Mouse (Mus musculus) forebrain, embryonic 12.5 days (tissue): ENCODE results near the gene Cdca4. TPM values are rescaled to one million over a fixed set of nuclear protein-coding genes. Genes with fewer than 3 reads are reported as not detected.
"Not testable (repeated sequence)": the region's sequence is repeated elsewhere in the genome, so short reads cannot be mapped to it uniquely, and the experiment has no call there.

ENCODE experiments used
- ATAC-seq: fragments of 200-750 bp; cut with Nextera tagmentation; 2 replicates; pipeline ENCODE4 v1.8.0; 2017; ENCODE audit warnings: moderate TSS enrichment; ENCODE audit not compliant: low FRiP score
- H3K27ac ChIP-seq: fragments of 300-500 bp; sonication (generic); 2 replicates; pipeline ENCODE4 v1.5.1; 2016; ENCODE audit warnings: mild to moderate bottlenecking
- H3K27me3 ChIP-seq: fragments of 300-500 bp; sonication (generic); 2 replicates; pipeline ENCODE4 v1.6.1; 2016; ENCODE audit warnings: mild to moderate bottlenecking
- H3K36me3 ChIP-seq: fragments of 300-500 bp; sonication (generic); replicated peaks from 2 replicates; pipeline ENCODE4 v1.6.1; 2016; ENCODE audit warnings: mild to moderate bottlenecking
- H3K4me1 ChIP-seq: fragments of 300-500 bp; sonication (generic); 2 replicates; pipeline ENCODE4 v1.6.1; 2016
- H3K4me2 ChIP-seq: fragments of 300-500 bp; sonication (generic); 2 replicates; pipeline ENCODE4 v1.6.1; 2016; ENCODE audit warnings: mild to moderate bottlenecking, moderate library complexity
- H3K4me3 ChIP-seq: fragments of 300-500 bp; sonication (generic); replicated peaks from 2 replicates; pipeline ENCODE4 v1.5.1; 2016; ENCODE audit warnings: mild to moderate bottlenecking
- H3K9ac ChIP-seq: fragments of 300-500 bp; sonication (generic); 2 replicates; pipeline ENCODE4 v1.6.1; 2016; ENCODE audit warnings: mild to moderate bottlenecking
- H3K9me3 ChIP-seq: fragments of 300-500 bp; sonication (generic); 2 replicates; pipeline ENCODE4 v1.6.1; 2016
- WGBS: fragments of 180-500 bp; shearing (Covaris S2); methylation state at CpG from one replicate; pipeline ENCODE4 v1.1.7; 2016; 5-methylcytosine and 5-hydroxymethylcytosine counted together
- polyA plus RNA-seq: library from polyadenylated mRNA; unstranded; fragments of >200 nt; fragmentation: Nextera tagmentation; extraction: Ambion mirVana; gene quantifications from 2 replicates; pipeline ENCODE4 v1.2.1, GENCODE M21; 2016

Gene Cdca4
- polyA plus RNA-seq, 1 experiment from 2014 or later = 144 TPM

GRCm38 (mm10) chr12:112854610-112855333 lies 25.5 kb upstream of the Cdca4 start:
- no peaks in the 10 kb centered on the region for H3K36me3 ChIP-seq
- ATAC-seq = no peak
- WGBS = 84% methylated on average over 7 of the region's 7 CpGs
- no peak overlapping the region for H3K4me2 ChIP-seq
- H3K4me1 ChIP-seq = no peaks in the 10 kb centered on the region
- H3K27ac ChIP-seq = no peak overlapping the region
- no peaks in the 10 kb centered on the region for H3K9me3 ChIP-seq
- H3K9ac ChIP-seq = no peak overlapping the region
- no peaks in the 10 kb centered on the region for H3K27me3 ChIP-seq
- H3K4me3 ChIP-seq = no peak overlapping the region

GRCm38 (mm10) chr12:112853050-112853729 lies 24.0 kb upstream of the Cdca4 start:
- H3K4me3 ChIP-seq = no peak overlapping the region
- H3K4me2 ChIP-seq = no peak overlapping the region
- no peak overlapping the region for H3K9ac ChIP-seq
- H3K36me3 ChIP-seq = no peaks in the 10 kb centered on the region
- no peak for ATAC-seq
- no peaks in the 10 kb centered on the region for H3K4me1 ChIP-seq
- 89% methylated on average over 11 of the region's 11 CpGs for WGBS
- no peaks in the 10 kb centered on the region for H3K9me3 ChIP-seq
- H3K27me3 ChIP-seq = no peaks in the 10 kb centered on the region
- H3K27ac ChIP-seq = no peak overlapping the region

- no peak for ATAC-seq
- no peak overlapping the region for H3K27ac ChIP-seq
- H3K4me1 ChIP-seq = no peaks in the 10 kb centered on the region
- no peak overlapping the region for H3K9ac ChIP-seq
- H3K4me3 ChIP-seq = no peak overlapping the region
- H3K9me3 ChIP-seq = no peaks in the 10 kb centered on the region
- H3K4me2 ChIP-seq = no peak overlapping the region
- no peaks in the 10 kb centered on the region for H3K36me3 ChIP-seq
- 56% methylated on average over 8 of the region's 8 CpGs for whole genome bisulfite sequencing
- H3K27me3 ChIP-seq = no peaks in the 10 kb centered on the region
These were observed 21.9 kb upstream of the Cdca4 start for GRCm38 (mm10) chr12:112851116-112851515.

- Histone ChIP-seq H3K9me3 (no peaks in the 10 kb centered on the region), H3K9ac (no peak overlapping the region), H3K4me2 (no peak overlapping the region), H3K27me3 (no peaks in the 10 kb centered on the region), H3K27ac (no peak overlapping the region), H3K4me3 (no peak overlapping the region), H3K4me1 (no peaks in the 10 kb centered on the region), H3K36me3 (no peaks in the 10 kb centered on the region)
- 90% methylated on average over 9 of the region's 9 CpGs for WGBS
- ATAC-seq = no peak
These were observed 21.1 kb upstream of the Cdca4 start for GRCm38 (mm10) chr12:112850344-112850743.

GRCm38 (mm10) chr12:112849235-112850022 lies 20.2 kb upstream of the Cdca4 start:
- no peak overlapping the region for H3K9ac ChIP-seq
- 82% methylated on average over 11 of the region's 11 CpGs for WGBS

GRCm38 (mm10) chr12:112847880-112848279 lies 18.7 kb upstream of the Cdca4 start:
- Histone ChIP-seq H3K36me3 (no peaks in the 10 kb centered on the region), H3K4me2 (no peak overlapping the region), H3K9me3 (no peaks in the 10 kb centered on the region), H3K4me1 (no peaks in the 10 kb centered on the region), H3K27me3 (no peaks in the 10 kb centered on the region), H3K4me3 (no peak overlapping the region), H3K9ac (no peak overlapping the region), H3K27ac (no peak overlapping the region)
- ATAC-seq = no peak
- 95% methylated on average over 2 of the region's 2 CpGs for WGBS

More at GRCm38 (mm10) chr12:112849235-112850022, 20.2 kb upstream of the Cdca4 start:
- Histone ChIP-seq H3K4me3 (no peak overlapping the region), H3K4me2 (no peak overlapping the region), H3K4me1 (no peaks in the 10 kb centered on the region), H3K9me3 (no peaks in the 10 kb centered on the region), H3K27me3 (no peaks in the 10 kb centered on the region), H3K36me3 (no peaks in the 10 kb centered on the region), H3K27ac (no peak overlapping the region)
- no peak for ATAC-seq

GRCm38 (mm10) chr12:112843803-112844202 lies 14.6 kb upstream of the Cdca4 start:
- WGBS = 25% methylated on average over 3 of the region's 3 CpGs
- no peaks in the 10 kb centered on the region for H3K4me1 ChIP-seq
- no peak overlapping the region for H3K4me2 ChIP-seq
- no peaks in the 10 kb centered on the region for H3K9me3 ChIP-seq
- H3K4me3 ChIP-seq = no peak overlapping the region
- no peaks in the 10 kb centered on the region for H3K27me3 ChIP-seq
- no peaks in the 10 kb centered on the region for H3K36me3 ChIP-seq
- peak; percentile 67 for ATAC-seq
- no peak overlapping the region for H3K27ac ChIP-seq
- H3K9ac ChIP-seq = no peak overlapping the region

- H3K36me3 ChIP-seq, H3K27me3 ChIP-seq, H3K27ac ChIP-seq, H3K4me2 ChIP-seq, H3K4me3 ChIP-seq, ATAC-seq, H3K9ac ChIP-seq, H3K9me3 ChIP-seq, H3K4me1 ChIP-seq: not testable (repeated sequence)
- 91% methylated on average over 2 of the region's 2 CpGs for WGBS
These were observed 12.9 kb upstream of the Cdca4 start for GRCm38 (mm10) chr12:112842128-112842527.

- not testable (repeated sequence) for H3K9ac ChIP-seq, H3K27me3 ChIP-seq, H3K27ac ChIP-seq, H3K4me2 ChIP-seq, ATAC-seq, H3K36me3 ChIP-seq, H3K4me1 ChIP-seq, H3K4me3 ChIP-seq, H3K9me3 ChIP-seq
- WGBS = 61% methylated on average over 4 of the region's 4 CpGs
These were observed 12.2 kb upstream of the Cdca4 start for GRCm38 (mm10) chr12:112841338-112841892.

- H3K4me2 ChIP-seq = no peak overlapping the region
- no peaks in the 10 kb centered on the region for H3K27me3 ChIP-seq
- no peak overlapping the region for H3K4me3 ChIP-seq
- no peak overlapping the region for H3K9ac ChIP-seq
- no peak for ATAC-seq
- no peaks in the 10 kb centered on the region for H3K9me3 ChIP-seq
- H3K27ac ChIP-seq = no peak overlapping the region
- no peaks in the 10 kb centered on the region for H3K4me1 ChIP-seq
- WGBS = 84% methylated on average over 25 of the region's 25 CpGs
- H3K36me3 ChIP-seq = no peaks in the 10 kb centered on the region
These were observed 11.2 kb upstream of the Cdca4 start for GRCm38 (mm10) chr12:112840209-112841086.

GRCm38 (mm10) chr12:112835046-112835445 lies 5.8 kb upstream of the Cdca4 start:
- H3K27ac ChIP-seq = no peak overlapping the region
- peaks cover 18% of the 10 kb centered on the region for H3K36me3 ChIP-seq
- no peak for ATAC-seq
- H3K27me3 ChIP-seq = no peaks in the 10 kb centered on the region
- H3K4me3 ChIP-seq = no peak overlapping the region
- H3K4me2 ChIP-seq = no peak overlapping the region
- peaks cover 11% of the 10 kb centered on the region for H3K4me1 ChIP-seq
- H3K9me3 ChIP-seq = no peaks in the 10 kb centered on the region
- no peak overlapping the region for H3K9ac ChIP-seq
- WGBS = 78% methylated on average over 2 of the region's 2 CpGs
